Mouse (Mus musculus) CH12.LX (cell line): ENCODE measurements around the gene Pla1a.

Experiments used
- CTCF ChIP-seq, 2 experiments: IDR thresholded peaks in 1 of 2; conservative IDR thresholded peaks in 1 of 2; 2 replicates each; pipeline ENCODE4 v1.5.1; 2011 to 2012; ENCODE audit warnings: low read depth in 2 of 2, low read length in 2 of 2, improper control_type of control experiment in 1 of 2, inconsistent platforms in 1 of 2, mild to moderate bottlenecking in 1 of 2, moderate library complexity in 1 of 2
- ELF1 ChIP-seq: IDR thresholded peaks from 2 replicates; pipeline ENCODE4 v1.6.1; 2014; ENCODE audit warnings: low read depth, mild to moderate bottlenecking, inconsistent platforms, low read length, improper control_type of control experiment
- GABPA ChIP-seq: IDR thresholded peaks from 2 replicates; pipeline ENCODE4 v1.6.1; 2012; ENCODE audit warnings: low read depth, low read length, improper control_type of control experiment, inconsistent platforms; ENCODE audit not compliant: insufficient replicate concordance
- POLR2A ChIP-seq: IDR thresholded peaks from 2 replicates; pipeline ENCODE4 v1.6.1; 2011; ENCODE audit warnings: low read depth, mild to moderate bottlenecking, improper control_type of control experiment, low read length
- USF1 ChIP-seq: IDR thresholded peaks from 2 replicates; pipeline ENCODE4 v1.6.1; 2014; ENCODE audit warnings: low read depth, mild to moderate bottlenecking, inconsistent platforms, low read length, improper control_type of control experiment

- TF ChIP-seq POLR2A (no peak), CTCF (conservative IDR thresholded peaks at IDR 0.05 in 1 of 2, IDR thresholded peaks at IDR 0.05 in 1 of 2; ENCODE audit: low read depth in 2 of 2, low read length in 2 of 2) (no peak), USF1 (no peak), ELF1 (no peak), GABPA (no peak)
Measured at GRCm38 (mm10) chr16:38362493-38363255, 70.3 kb downstream of the Pla1a start.
